Mouse (Mus musculus): ENCODE results near the gene Pitpnm2. TPM values are rescaled to one million over a fixed set of nuclear protein-coding genes. Genes with fewer than 3 reads are reported as not detected.

The Pitpnm2 gene
- polyA plus RNA-seq, 1 experiment from 2014 or later: 7.5 TPM

GRCm38 (mm10) chr5:124247296-124247695 is 2.3 kb downstream of the Pitpnm2 start:
- no peak for ATAC-seq (ENCODE audit: insufficient number of reproducible peaks, low FRiP score)
- Histone ChIP-seq H3K4me3 (peak overlapping the region; percentile 81), H3K4me1 (replicated peaks) (peaks cover 55% of the 10 kb centered on the region), H3K27me3 (replicated peaks) (no peaks in the 10 kb centered on the region), H3K4me2 (peak overlapping the region; percentile 90), H3K36me3 (peaks cover 18% of the 10 kb centered on the region), H3K9me3 (replicated peaks) (no peaks in the 10 kb centered on the region), H3K27ac (ENCODE audit: poor library complexity, severe bottlenecking) (peak overlapping the region; percentile 92), H3K9ac (peak overlapping the region; percentile 84)
- 15% methylated on average over 7 of the region's 7 CpGs for WGBS

GRCm38 (mm10) chr5:124244885-124245284 is 4.7 kb downstream of the Pitpnm2 start:
- no peak for ATAC-seq (ENCODE audit: insufficient number of reproducible peaks, low FRiP score)
- WGBS: 82% methylated on average over 7 of the region's 7 CpGs
- Histone ChIP-seq H3K36me3 (peaks cover 18% of the 10 kb centered on the region), H3K4me1 (replicated peaks) (peaks cover 67% of the 10 kb centered on the region), H3K4me2 (no peak overlapping the region), H3K4me3 (no peak overlapping the region), H3K9ac (no peak overlapping the region), H3K27ac (ENCODE audit: poor library complexity, severe bottlenecking) (no peak overlapping the region), H3K27me3 (replicated peaks) (no peaks in the 10 kb centered on the region), H3K9me3 (replicated peaks) (no peaks in the 10 kb centered on the region)

- no peak for ATAC-seq (ENCODE audit: insufficient number of reproducible peaks, low FRiP score)
- H3K36me3 ChIP-seq: peaks cover 18% of the 10 kb centered on the region
- H3K4me2 ChIP-seq: no peak overlapping the region
- no peaks in the 10 kb centered on the region for H3K27me3 ChIP-seq (replicated peaks)
- 90% methylated on average over 8 of the region's 8 CpGs for WGBS
- H3K4me3 ChIP-seq: no peak overlapping the region
- no peaks in the 10 kb centered on the region for H3K9me3 ChIP-seq (replicated peaks)
- H3K27ac ChIP-seq (ENCODE audit: poor library complexity, severe bottlenecking): no peak overlapping the region
- no peak overlapping the region for H3K9ac ChIP-seq
- peaks cover 67% of the 10 kb centered on the region for H3K4me1 ChIP-seq (replicated peaks)
Observed at GRCm38 (mm10) chr5:124244449-124244848, 5.1 kb downstream of the Pitpnm2 start.

- Histone ChIP-seq H3K36me3 (peaks cover 18% of the 10 kb centered on the region), H3K4me1 (replicated peaks) (peaks cover 70% of the 10 kb centered on the region), H3K27ac (ENCODE audit: poor library complexity, severe bottlenecking) (no peak overlapping the region), H3K27me3 (replicated peaks) (no peaks in the 10 kb centered on the region), H3K4me3 (no peak overlapping the region), H3K9me3 (replicated peaks) (no peaks in the 10 kb centered on the region), H3K9ac (no peak overlapping the region), H3K4me2 (no peak overlapping the region)
- 75% methylated on average over 9 of the region's 9 CpGs for WGBS
- no peak for ATAC-seq (ENCODE audit: insufficient number of reproducible peaks, low FRiP score)
Observed at GRCm38 (mm10) chr5:124243236-124243901, 6.2 kb downstream of the Pitpnm2 start.

GRCm38 (mm10) chr5:124241686-124242444 is 7.7 kb downstream of the Pitpnm2 start:
- H3K4me2 ChIP-seq: peak overlapping the region; percentile 48
- H3K4me3 ChIP-seq: no peak overlapping the region
- H3K36me3 ChIP-seq: peaks cover 25% of the 10 kb centered on the region
- H3K27ac ChIP-seq (ENCODE audit: poor library complexity, severe bottlenecking): peak overlapping the region; percentile 72
- H3K27me3 ChIP-seq (replicated peaks): no peaks in the 10 kb centered on the region
- 47% methylated on average over 10 of the region's 10 CpGs for WGBS
- ATAC-seq (ENCODE audit: insufficient number of reproducible peaks, low FRiP score): no peak
- no peaks in the 10 kb centered on the region for H3K9me3 ChIP-seq (replicated peaks)
- peaks cover 68% of the 10 kb centered on the region for H3K4me1 ChIP-seq (replicated peaks)
- H3K9ac ChIP-seq: peak overlapping the region; percentile 42; the same call in 1 of the 2 replicates

- Histone ChIP-seq H3K9me3 (replicated peaks) (no peaks in the 10 kb centered on the region), H3K27ac (ENCODE audit: poor library complexity, severe bottlenecking) (peak overlapping the region; percentile 72), H3K27me3 (replicated peaks) (no peaks in the 10 kb centered on the region), H3K9ac (peak overlapping the region; percentile 32; the same call in 1 of the 2 replicates), H3K4me2 (peak overlapping the region; percentile 48), H3K4me1 (replicated peaks) (peaks cover 76% of the 10 kb centered on the region), H3K4me3 (no peak overlapping the region), H3K36me3 (peaks cover 25% of the 10 kb centered on the region)
- WGBS: 32% methylated on average over 22 of the region's 22 CpGs
- peak; percentile 44; the same call in 1 of the 2 replicates for ATAC-seq (ENCODE audit: insufficient number of reproducible peaks, low FRiP score)
Observed at GRCm38 (mm10) chr5:124240841-124241685, 8.5 kb downstream of the Pitpnm2 start.

GRCm38 (mm10) chr5:124236180-124236579 is 13.4 kb downstream of the Pitpnm2 start:
- H3K27me3 ChIP-seq (replicated peaks): no peaks in the 10 kb centered on the region
- H3K4me2 ChIP-seq: no peak overlapping the region
- no peak overlapping the region for H3K4me3 ChIP-seq
- no peak for ATAC-seq (ENCODE audit: insufficient number of reproducible peaks, low FRiP score)
- peak overlapping the region; percentile 5; the same call in 1 of the 2 replicates for H3K27ac ChIP-seq (ENCODE audit: poor library complexity, severe bottlenecking)
- H3K9me3 ChIP-seq (replicated peaks): no peaks in the 10 kb centered on the region
- WGBS: 72% methylated on average over 4 of the region's 4 CpGs
- peaks cover 6% of the 10 kb centered on the region; the same call in 1 of the 2 replicates for H3K36me3 ChIP-seq
- H3K4me1 ChIP-seq (replicated peaks): peaks cover 84% of the 10 kb centered on the region
- H3K9ac ChIP-seq: no peak overlapping the region

- Histone ChIP-seq H3K27me3 (replicated peaks) (no peaks in the 10 kb centered on the region), H3K36me3 (peaks cover 6% of the 10 kb centered on the region; the same call in 1 of the 2 replicates), H3K4me1 (replicated peaks) (peaks cover 83% of the 10 kb centered on the region), H3K27ac (ENCODE audit: poor library complexity, severe bottlenecking) (peak overlapping the region; percentile 95), H3K4me2 (peak overlapping the region; percentile 53), H3K9me3 (replicated peaks) (no peaks in the 10 kb centered on the region), H3K4me3 (no peak overlapping the region), H3K9ac (peak overlapping the region; percentile 47; the same call in 1 of the 2 replicates)
- no peak for ATAC-seq (ENCODE audit: insufficient number of reproducible peaks, low FRiP score)
- WGBS: 93% methylated on average over 6 of the region's 6 CpGs
Observed at GRCm38 (mm10) chr5:124234778-124235177, 14.8 kb downstream of the Pitpnm2 start.

GRCm38 (mm10) chr5:124233874-124234661 is 15.5 kb downstream of the Pitpnm2 start:
- Histone ChIP-seq H3K9ac (peak overlapping the region; percentile 47), H3K4me2 (peak overlapping the region; percentile 53)
- 46% methylated on average over 12 of the region's 12 CpGs for WGBS

GRCm38 (mm10) chr5:124233144-124233465 is 16.5 kb downstream of the Pitpnm2 start:
- H3K4me1 ChIP-seq (replicated peaks): peaks cover 72% of the 10 kb centered on the region
- H3K27me3 ChIP-seq (replicated peaks): no peaks in the 10 kb centered on the region
- peak overlapping the region; percentile 95 for H3K27ac ChIP-seq (ENCODE audit: poor library complexity, severe bottlenecking)
- peak overlapping the region; percentile 1; the same call in 1 of the 2 replicates for H3K4me2 ChIP-seq
- H3K9me3 ChIP-seq (replicated peaks): no peaks in the 10 kb centered on the region
- no peak overlapping the region for H3K9ac ChIP-seq
- 68% methylated on average over 8 of the region's 8 CpGs for WGBS
- H3K4me3 ChIP-seq: no peak overlapping the region
- no peak for ATAC-seq (ENCODE audit: insufficient number of reproducible peaks, low FRiP score)
- H3K36me3 ChIP-seq: peaks cover 5% of the 10 kb centered on the region; the same call in 1 of the 2 replicates

More at GRCm38 (mm10) chr5:124233874-124234661, 15.5 kb downstream of the Pitpnm2 start:
- Histone ChIP-seq H3K27ac (ENCODE audit: poor library complexity, severe bottlenecking) (peak overlapping the region; percentile 95), H3K4me1 (replicated peaks) (peaks cover 81% of the 10 kb centered on the region), H3K27me3 (replicated peaks) (no peaks in the 10 kb centered on the region), H3K36me3 (peaks cover 6% of the 10 kb centered on the region; the same call in 1 of the 2 replicates), H3K9me3 (replicated peaks) (no peaks in the 10 kb centered on the region), H3K4me3 (no peak overlapping the region)
- peak; percentile 67 for ATAC-seq (ENCODE audit: insufficient number of reproducible peaks, low FRiP score)
